Mouse (Mus musculus) forebrain, embryonic 15.5 days (tissue): ENCODE results near the gene Map4k2. TPM values are rescaled to one million over a fixed set of nuclear protein-coding genes. Genes with fewer than 3 reads are reported as not detected.

Source experiments
- ATAC-seq: fragments of 200-750 bp; cut with Nextera tagmentation; replicated peaks from 2 replicates; pipeline ENCODE4 v1.8.0; 2017; ENCODE audit warnings: mild to moderate bottlenecking, moderate TSS enrichment, moderate library complexity
- H3K27ac ChIP-seq: fragments of 300-500 bp; sonication (generic); replicated peaks from 2 replicates; pipeline ENCODE4 v1.5.1; 2015; ENCODE audit warnings: mild to moderate bottlenecking, inconsistent platforms
- H3K27me3 ChIP-seq: fragments of 300-500 bp; sonication (generic); 2 replicates; pipeline ENCODE4 v1.6.1; 2015; ENCODE audit warnings: inconsistent platforms
- H3K36me3 ChIP-seq: fragments of 300-500 bp; sonication (generic); 2 replicates; pipeline ENCODE4 v1.6.1; 2015; ENCODE audit warnings: mild to moderate bottlenecking, inconsistent platforms
- H3K4me1 ChIP-seq: fragments of 300-500 bp; sonication (generic); 2 replicates; pipeline ENCODE4 v1.6.1; 2015; ENCODE audit warnings: inconsistent platforms
- H3K4me2 ChIP-seq: fragments of 300-500 bp; sonication (generic); replicated peaks from 2 replicates; pipeline ENCODE4 v1.6.1; 2015; ENCODE audit warnings: mild to moderate bottlenecking, inconsistent platforms
- H3K4me3 ChIP-seq: fragments of 300-500 bp; sonication (generic); 2 replicates; pipeline ENCODE4 v1.5.1; 2015; ENCODE audit warnings: mild to moderate bottlenecking, inconsistent platforms
- H3K9ac ChIP-seq: fragments of 300-500 bp; sonication (generic); replicated peaks from 2 replicates; pipeline ENCODE4 v1.6.1; 2015; ENCODE audit warnings: mild to moderate bottlenecking, inconsistent platforms
- H3K9me3 ChIP-seq: fragments of 300-500 bp; sonication (generic); 2 replicates; pipeline ENCODE4 v1.6.1; 2016; ENCODE audit warnings: inconsistent platforms
- WGBS: fragments of 180-500 bp; shearing (Covaris S2); methylation state at CpG from one replicate; pipeline ENCODE4 v1.1.7; 2015; ENCODE audit warnings: mixed read lengths; 5-methylcytosine and 5-hydroxymethylcytosine counted together
- polyA plus RNA-seq: library from polyadenylated mRNA; unstranded; fragments of >200 nt; fragmentation: Nextera tagmentation; extraction: Ambion mirVana; gene quantifications from 2 replicates; pipeline ENCODE4 v1.2.1, GENCODE M21; 2015

The Map4k2 gene
- polyA plus RNA-seq, 1 experiment from 2014 or later, result 12.7 TPM

GRCm38 (mm10) chr19:6339890-6340504 lies 938 bp upstream of the Map4k2 start:
- no peak for ATAC-seq
- no peak overlapping the region for H3K4me3 ChIP-seq
- no peak overlapping the region for H3K9ac ChIP-seq
- no peaks in the 10 kb centered on the region for H3K9me3 ChIP-seq
- no peaks in the 10 kb centered on the region for H3K27me3 ChIP-seq
- peaks cover 51% of the 10 kb centered on the region for H3K36me3 ChIP-seq
- H3K4me1 ChIP-seq, result peaks cover 34% of the 10 kb centered on the region
- 71% methylated on average over 15 of the region's 15 CpGs for WGBS
- 0 out of 2 replicates have a peak overlapping the region, but pooled peaks have one; percentile 73 for H3K4me2 ChIP-seq
- H3K27ac ChIP-seq, result no peak overlapping the region

DNA sequence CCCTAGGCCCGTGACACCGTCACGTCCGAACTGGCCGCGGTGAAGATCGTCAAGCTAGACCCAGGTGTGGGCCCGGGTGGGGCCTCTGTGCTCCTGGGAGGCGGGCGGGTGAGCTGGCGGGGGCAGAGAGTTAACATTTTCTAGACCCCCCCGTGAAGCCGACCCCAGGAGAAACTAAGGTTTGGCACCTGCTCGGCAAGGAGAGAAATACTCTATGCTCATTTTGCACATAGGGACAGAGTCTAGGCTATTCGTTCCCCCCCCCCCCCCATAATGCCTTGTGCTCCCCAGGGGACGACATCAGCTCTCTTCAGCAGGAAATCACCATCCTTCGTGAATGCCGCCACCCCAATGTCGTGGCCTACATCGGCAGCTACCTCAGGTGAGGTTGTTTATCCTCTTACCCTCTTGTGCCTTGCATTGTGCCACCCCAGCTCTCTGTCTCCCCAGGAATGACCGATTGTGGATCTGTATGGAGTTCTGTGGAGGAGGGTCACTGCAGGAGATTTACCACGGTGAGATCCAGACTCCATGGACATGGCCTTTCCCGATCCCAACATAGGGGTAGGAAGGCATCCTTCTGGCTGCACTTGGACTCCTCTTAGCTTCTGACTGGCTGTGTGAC lies 630 bp downstream of the Map4k2 start:
- Histone ChIP-seq H3K36me3 (peaks cover 67% of the 10 kb centered on the region), H3K27ac (no peak overlapping the region), H3K9ac (peak overlapping the region; percentile 47), H3K4me1 (peaks cover 24% of the 10 kb centered on the region), H3K4me2 (peak overlapping the region; percentile 73), H3K27me3 (no peaks in the 10 kb centered on the region), H3K4me3 (peak overlapping the region; percentile 45), H3K9me3 (no peaks in the 10 kb centered on the region)
- 12% methylated on average over 23 of the region's 23 CpGs for WGBS
- no peak for ATAC-seq

DNA sequence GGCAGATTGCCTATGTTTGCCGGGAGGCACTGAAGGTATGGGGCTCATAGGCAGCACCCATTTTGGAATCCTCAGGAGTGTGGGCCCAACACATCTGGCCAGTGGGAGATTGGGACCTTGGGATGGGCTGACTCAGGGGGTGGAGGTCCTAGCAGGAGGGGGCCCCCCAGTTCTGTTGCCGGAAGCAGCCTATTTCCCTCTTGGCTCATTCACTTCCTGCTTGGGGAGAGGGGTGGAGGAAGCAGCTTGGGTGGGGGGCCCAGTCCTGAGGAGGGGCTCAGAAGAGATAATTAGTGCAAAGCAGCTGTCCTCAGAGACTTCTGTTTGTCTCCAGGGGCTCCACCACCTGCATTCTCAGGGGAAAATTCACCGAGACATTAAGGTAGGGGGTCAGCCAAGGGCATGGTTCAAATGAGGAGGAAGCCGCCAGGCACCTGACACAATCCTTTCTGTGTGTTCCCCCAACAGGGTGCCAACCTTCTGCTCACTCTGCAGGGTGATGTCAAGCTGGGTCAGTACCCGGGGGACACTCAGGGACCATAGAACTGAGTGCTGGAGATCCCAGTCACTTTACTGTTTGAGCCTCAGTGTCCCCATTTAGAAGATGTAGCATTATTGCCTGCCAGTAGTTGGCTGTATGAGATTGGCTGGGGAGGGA lies 1.5 kb downstream of the Map4k2 start:
- Histone ChIP-seq H3K27me3 (no peaks in the 10 kb centered on the region), H3K4me2 (no peak overlapping the region), H3K36me3 (peaks cover 72% of the 10 kb centered on the region), H3K9ac (no peak overlapping the region), H3K9me3 (no peaks in the 10 kb centered on the region), H3K4me1 (peaks cover 15% of the 10 kb centered on the region), H3K27ac (no peak overlapping the region), H3K4me3 (no peak overlapping the region)
- no peak for ATAC-seq
- 80% methylated on average over 5 of the region's 5 CpGs for WGBS

- 86% methylated on average over 19 of the region's 19 CpGs for WGBS
Measured at GRCm38 (mm10) chr19:6343066-6343925, 2.4 kb downstream of the Map4k2 start.

DNA sequence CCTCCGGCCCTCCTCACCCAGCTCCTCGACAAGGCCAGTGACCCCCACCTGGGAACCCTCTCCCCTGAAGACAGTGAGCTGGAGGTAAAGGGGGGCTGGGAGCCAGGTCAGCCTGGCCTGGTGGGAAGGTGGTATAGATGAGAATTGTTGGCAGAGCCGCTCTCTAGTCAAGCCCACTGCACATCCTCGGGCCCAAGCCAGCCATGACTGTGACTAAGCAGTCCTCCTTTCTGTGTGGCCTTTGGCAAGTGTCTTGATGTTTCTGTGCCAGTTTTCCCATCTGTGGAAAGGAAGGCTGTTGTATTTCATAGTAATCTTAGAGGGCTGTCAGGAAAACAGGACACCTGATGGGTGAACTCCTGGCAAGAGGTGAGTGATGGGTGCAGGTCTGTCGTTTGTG lies 3.1 kb downstream of the Map4k2 start:
- Histone ChIP-seq H3K36me3 (peaks cover 62% of the 10 kb centered on the region), H3K4me3 (no peak overlapping the region), H3K9me3 (no peaks in the 10 kb centered on the region), H3K9ac (no peak overlapping the region), H3K4me2 (no peak overlapping the region), H3K27me3 (no peaks in the 10 kb centered on the region), H3K4me1 (peaks cover 12% of the 10 kb centered on the region), H3K27ac (no peak overlapping the region)
- WGBS, result 91% methylated on average over 5 of the region's 5 CpGs
- ATAC-seq, result no peak

More at GRCm38 (mm10) chr19:6343066-6343925, 2.4 kb downstream of the Map4k2 start:
- Histone ChIP-seq H3K4me1 (peaks cover 12% of the 10 kb centered on the region), H3K27ac (no peak overlapping the region), H3K36me3 (peaks cover 68% of the 10 kb centered on the region), H3K4me2 (no peak overlapping the region), H3K4me3 (no peak overlapping the region), H3K9ac (no peak overlapping the region), H3K27me3 (no peaks in the 10 kb centered on the region), H3K9me3 (no peaks in the 10 kb centered on the region)
- ATAC-seq, result no peak

DNA sequence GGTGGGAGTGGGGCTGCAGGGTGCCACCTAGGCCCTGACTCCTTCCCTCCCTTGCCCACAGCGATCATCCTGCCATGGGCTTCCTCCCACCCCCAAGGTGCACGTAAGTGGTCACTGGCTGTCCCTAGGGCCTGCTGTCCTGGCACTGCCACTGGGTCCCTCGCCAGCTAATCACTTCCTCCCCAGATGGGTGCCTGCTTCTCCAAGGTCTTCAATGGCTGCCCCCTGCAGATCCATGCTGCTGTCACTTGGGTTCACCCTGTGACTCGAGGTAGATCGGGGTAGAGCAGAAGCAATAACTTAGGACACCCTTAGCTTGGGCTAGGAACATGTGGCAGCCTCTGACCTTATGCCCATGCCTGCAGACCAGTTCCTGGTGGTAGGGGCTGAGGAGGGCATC lies 5.1 kb downstream of the Map4k2 start:
- H3K9me3 ChIP-seq, result no peaks in the 10 kb centered on the region
- WGBS, result 90% methylated on average over 5 of the region's 5 CpGs
- no peak overlapping the region for H3K4me3 ChIP-seq
- H3K4me2 ChIP-seq, result no peak overlapping the region
- peaks cover 5% of the 10 kb centered on the region for H3K4me1 ChIP-seq
- peaks cover 50% of the 10 kb centered on the region for H3K36me3 ChIP-seq
- no peak overlapping the region for H3K27ac ChIP-seq
- H3K9ac ChIP-seq, result no peak overlapping the region
- no peaks in the 10 kb centered on the region for H3K27me3 ChIP-seq
- ATAC-seq, result no peak

DNA sequence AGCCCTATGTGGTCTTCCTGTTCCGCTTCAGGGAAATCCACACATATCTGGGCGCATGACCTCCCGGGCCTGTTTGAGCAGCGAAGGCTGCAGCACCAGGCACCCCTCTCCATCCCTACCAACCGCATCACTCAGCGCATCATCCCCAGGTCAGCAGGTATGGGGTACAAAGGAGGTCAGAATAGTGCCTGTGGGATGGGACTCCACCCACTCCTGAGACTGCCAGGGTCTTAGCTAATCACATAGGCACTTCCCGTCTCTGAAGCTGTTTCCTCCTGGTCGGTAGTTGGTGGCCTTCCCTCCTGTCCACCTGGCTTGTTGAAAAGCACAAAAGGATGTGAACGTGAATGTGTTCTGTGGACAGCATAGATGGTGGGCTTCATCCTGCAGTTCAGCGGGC lies 5.7 kb downstream of the Map4k2 start:
- no peak overlapping the region for H3K9ac ChIP-seq
- H3K4me1 ChIP-seq, result no peaks in the 10 kb centered on the region
- no peak for ATAC-seq
- H3K4me3 ChIP-seq, result no peak overlapping the region
- no peaks in the 10 kb centered on the region for H3K9me3 ChIP-seq
- 84% methylated on average over 10 of the region's 10 CpGs for WGBS
- no peak overlapping the region for H3K4me2 ChIP-seq
- H3K27me3 ChIP-seq, result no peaks in the 10 kb centered on the region
- no peak overlapping the region for H3K27ac ChIP-seq
- peaks cover 50% of the 10 kb centered on the region for H3K36me3 ChIP-seq

GRCm38 (mm10) chr19:6347615-6348014 lies 6.7 kb downstream of the Map4k2 start:
- peaks cover 47% of the 10 kb centered on the region for H3K36me3 ChIP-seq
- 91% methylated on average over 4 of the region's 4 CpGs for WGBS

DNA sequence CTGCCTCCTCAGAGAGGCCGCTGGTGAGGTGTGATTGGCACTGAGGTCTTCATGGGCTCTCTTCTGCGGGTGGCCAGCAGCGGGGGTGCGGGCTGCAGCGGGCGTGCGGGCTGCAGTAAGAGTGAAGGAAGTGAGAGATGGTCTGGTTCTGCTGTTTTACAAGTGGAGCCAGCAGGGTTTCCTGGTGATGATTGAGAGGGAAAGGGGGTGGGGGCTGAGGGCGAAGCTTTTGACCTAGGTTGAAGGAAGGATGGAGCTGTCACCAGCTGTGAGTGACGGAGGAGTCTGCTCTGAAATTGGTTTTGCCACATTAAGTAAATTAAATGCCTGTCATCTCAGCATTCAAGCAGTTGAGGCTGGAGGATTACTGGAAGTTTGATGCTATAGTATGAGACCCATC lies 7.8 kb downstream of the Map4k2 start:
- Histone ChIP-seq H3K27me3 (no peaks in the 10 kb centered on the region), H3K9ac (no peak overlapping the region), H3K4me1 (no peaks in the 10 kb centered on the region), H3K4me2 (no peak overlapping the region), H3K36me3 (peaks cover 49% of the 10 kb centered on the region), H3K4me3 (no peak overlapping the region), H3K9me3 (no peaks in the 10 kb centered on the region), H3K27ac (no peak overlapping the region)
- 85% methylated on average over 9 of the region's 9 CpGs for WGBS
- no peak for ATAC-seq

More at GRCm38 (mm10) chr19:6347615-6348014, 6.7 kb downstream of the Map4k2 start:
- H3K9me3 ChIP-seq, result no peaks in the 10 kb centered on the region
- no peak overlapping the region for H3K4me3 ChIP-seq
- ATAC-seq, result no peak
- no peak overlapping the region for H3K4me2 ChIP-seq
- no peak overlapping the region for H3K27ac ChIP-seq
- no peaks in the 10 kb centered on the region for H3K27me3 ChIP-seq
- H3K4me1 ChIP-seq, result no peaks in the 10 kb centered on the region
- H3K9ac ChIP-seq, result no peak overlapping the region

DNA sequence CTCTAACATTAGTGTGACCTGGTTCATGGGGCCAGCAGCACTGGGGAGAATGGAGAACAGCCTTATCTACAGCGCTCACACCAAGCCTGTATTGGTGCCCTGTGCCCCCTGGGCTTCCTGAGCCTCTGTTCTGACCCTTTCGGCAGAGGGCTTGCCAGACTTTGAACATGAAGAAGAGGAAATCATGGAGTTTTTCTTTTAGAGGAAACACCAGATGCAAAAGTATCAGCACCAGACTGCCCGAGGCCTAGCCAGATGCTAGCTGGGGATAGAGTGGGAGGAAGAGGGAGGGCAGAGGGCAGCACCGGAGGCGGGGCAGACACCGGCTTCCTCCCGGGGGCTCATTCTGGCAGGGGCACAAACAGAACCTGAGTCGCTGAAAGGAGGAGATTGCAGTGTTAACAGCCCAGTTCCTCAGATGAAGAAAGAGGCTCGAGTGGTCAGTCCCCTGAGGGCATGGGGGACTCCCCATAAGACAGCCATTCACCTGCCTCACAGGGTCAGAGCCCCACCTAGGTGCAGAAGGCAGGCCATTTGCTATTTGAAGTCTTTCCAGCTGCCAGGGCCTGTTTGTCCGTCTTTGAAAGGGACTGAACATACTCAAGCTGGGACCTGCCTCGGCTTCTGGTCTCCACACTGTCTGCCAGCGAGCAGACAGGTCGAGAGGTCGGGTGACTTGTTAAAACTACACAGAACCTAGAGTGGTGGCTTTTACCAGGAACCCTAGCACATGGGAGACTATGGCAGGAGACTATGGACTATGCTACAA lies 8.5 kb downstream of the Map4k2 start:
- no peak overlapping the region for H3K27ac ChIP-seq
- H3K36me3 ChIP-seq, result peaks cover 49% of the 10 kb centered on the region
- ATAC-seq, result no peak

DNA sequence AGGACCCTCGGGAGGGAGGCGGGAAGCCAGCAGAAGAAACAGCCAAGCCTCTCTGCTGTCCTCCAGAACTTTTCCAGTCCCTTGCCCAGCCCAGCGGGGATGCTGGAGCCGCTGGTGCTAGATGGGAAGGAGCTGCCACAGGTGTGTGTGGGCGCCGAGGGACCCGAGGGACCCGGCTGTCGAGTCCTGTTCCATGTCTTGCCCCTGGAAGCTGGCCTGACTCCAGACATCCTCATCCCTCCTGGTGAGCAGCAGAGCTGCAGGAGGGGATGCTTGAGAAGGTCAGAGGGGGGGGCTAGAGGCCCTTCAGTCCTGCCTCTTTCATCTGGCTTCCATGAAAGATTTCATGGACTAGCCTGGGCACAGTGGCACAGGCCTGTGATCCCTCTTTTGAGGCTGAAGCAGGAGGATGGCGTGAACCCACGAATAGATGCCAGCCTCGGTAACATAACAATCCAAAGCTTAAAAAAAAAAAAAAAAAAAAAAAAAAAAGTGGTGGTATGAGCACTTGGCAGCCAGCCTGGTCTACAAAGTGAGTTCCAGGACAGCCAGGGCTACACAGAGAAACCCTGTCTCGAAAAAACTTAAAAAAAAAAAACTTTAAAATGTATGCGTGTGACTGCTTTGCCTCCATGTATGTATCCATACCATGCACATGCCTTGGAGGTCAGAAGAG lies 10.6 kb downstream of the Map4k2 start:
- Histone ChIP-seq H3K27me3 (no peaks in the 10 kb centered on the region), H3K9me3 (no peaks in the 10 kb centered on the region), H3K27ac (no peak overlapping the region), H3K4me3 (no peak overlapping the region), H3K36me3 (peaks cover 32% of the 10 kb centered on the region), H3K9ac (no peak overlapping the region), H3K4me2 (no peak overlapping the region), H3K4me1 (no peaks in the 10 kb centered on the region)
- 58% methylated on average over 14 of the region's 14 CpGs for WGBS
- ATAC-seq, result no peak

More for the DNA sequence above, 8.5 kb downstream of the Map4k2 start:
- no peak overlapping the region for H3K9ac ChIP-seq
- no peak overlapping the region for H3K4me2 ChIP-seq
- WGBS, result 62% methylated on average over 14 of the region's 14 CpGs
- H3K4me1 ChIP-seq, result no peaks in the 10 kb centered on the region
- H3K4me3 ChIP-seq, result no peak overlapping the region
- no peaks in the 10 kb centered on the region for H3K27me3 ChIP-seq
- no peaks in the 10 kb centered on the region for H3K9me3 ChIP-seq
